Mouse (Mus musculus): ENCODE measurements around the gene Invs.

Gene Invs

DNA sequence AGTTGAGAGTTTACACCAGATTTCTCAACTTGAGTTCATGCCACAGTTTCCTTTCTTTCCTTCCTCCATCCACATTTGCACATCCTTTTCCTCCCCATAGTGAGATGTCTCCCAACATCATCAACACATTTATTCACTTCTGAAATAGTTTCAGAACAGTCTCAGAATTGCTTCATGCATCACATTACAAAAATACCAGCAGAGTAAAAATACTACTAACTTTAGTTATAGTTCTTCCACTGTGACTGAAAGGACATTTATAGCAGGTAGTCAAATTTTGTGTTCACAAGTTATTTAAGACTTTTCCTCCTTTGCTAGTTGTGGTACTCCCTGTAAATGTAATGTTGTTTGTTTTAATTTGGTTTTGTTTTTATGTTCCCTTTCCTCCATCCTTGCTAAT, 47.6 kb downstream of the Invs start:
- no peak for DNase-seq (ENCODE audit: low spot score)

DNA sequence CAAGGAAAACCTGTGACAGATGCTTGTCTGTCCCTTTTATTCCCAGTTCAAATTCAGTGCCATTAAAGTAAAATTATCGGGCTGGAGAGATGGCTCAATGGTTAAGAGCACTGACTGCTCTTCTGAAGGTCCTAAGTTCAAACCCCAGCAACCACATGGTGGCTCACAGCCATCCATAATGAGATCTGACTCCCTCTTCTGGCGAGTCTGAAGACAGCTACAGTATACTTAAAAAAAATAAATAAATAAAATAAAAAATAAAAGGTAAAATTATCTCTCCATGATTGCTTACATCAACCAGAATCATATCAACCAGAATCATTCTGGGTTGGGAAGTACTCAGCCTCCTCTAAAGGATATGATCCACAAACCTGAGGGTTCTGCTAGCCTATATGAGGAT, 48.5 kb downstream of the Invs start:
- no peak for DNase-seq (ENCODE audit: low spot score)

DNA sequence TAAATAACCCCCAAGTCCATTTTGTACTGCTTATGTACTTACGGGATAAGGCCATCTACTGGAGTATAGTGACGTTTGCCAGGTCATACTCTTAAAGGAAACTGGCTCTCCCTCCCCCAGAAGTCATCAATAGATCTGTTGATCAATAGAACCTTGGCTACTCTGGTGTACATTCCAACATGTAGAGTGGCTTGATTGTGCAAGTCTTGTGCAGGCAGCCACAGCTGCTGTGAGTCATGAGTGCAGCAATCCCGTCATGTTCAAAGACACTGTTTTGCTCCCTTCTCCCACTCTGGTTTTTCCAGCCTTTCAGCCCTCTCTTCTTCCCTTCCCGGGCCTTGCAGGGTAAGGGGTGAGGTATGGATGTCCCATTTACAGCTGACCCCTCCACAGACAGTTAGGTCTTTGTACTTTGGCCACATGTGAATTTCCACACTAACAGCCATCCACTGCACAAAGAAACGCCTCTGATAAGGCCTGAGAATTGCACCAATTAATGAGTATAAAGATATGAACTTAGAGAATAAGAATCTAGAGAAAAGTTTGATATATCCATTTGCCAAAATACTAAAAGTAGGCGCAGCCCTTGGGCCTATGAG, 53.0 kb downstream of the Invs start:
- no peak for DNase-seq (ENCODE audit: low spot score)

DNA sequence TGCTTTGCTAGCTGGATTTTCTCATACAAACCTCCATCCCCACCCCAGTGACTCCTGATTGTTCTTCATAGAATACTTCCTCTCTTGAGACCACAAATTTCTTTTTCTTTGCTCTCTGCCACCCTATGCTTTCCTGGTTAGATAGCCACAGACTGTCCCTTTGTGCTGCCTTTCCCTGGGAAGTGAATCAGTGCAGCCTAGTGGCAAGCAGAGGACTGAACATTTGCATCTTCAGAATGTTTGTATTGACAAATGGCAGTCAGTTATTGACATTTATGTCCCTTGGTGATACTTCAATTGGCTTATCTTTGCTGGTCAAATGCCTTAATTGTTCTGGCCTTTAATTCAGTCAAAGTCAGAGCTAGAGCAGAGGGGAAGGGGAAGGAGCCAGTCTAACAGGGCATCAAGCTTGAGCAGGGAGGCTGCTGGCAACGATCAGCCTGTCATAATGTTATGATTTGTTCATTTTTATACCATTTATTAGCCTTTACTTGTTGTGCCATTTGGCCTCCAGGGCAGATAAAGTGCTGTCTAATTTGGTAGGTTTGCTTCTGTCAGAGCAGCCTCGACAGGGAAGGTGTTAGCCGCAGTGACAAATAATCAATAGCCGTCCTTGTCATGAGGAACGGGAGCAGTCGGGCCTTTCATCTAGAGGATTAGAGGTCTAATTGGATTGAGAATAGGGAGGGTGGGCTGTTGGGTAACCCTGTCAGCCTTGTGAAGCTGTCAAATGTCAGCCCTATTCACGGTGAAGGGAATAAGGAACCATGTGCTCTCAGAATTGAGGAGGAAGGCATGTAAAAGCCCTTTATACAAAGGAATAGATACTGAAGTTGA, 55.6 kb downstream of the Invs start:
- no peak for DNase-seq (ENCODE audit: low spot score)

DNA sequence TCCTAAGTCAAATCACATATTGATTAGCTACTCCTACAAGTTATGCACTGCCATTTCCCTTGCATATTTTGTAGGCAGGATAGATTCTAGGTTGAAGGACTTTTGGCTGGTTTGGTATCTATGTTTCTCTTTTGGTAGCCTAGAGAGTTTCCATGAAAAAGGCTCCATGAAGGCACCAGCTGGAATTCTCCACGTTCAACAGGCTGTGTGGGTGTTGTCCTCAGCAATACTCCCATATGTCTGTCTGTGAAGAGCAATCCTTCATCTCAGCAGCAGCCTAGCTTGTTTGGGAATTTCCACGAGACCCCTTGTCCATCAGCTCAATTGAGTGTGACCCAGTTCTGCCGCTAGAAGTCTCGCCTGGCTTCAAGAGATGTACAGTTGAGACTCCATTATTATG, 63.1 kb downstream of the Invs start:
- DNase-seq (ENCODE audit: low spot score) = no peak

DNA sequence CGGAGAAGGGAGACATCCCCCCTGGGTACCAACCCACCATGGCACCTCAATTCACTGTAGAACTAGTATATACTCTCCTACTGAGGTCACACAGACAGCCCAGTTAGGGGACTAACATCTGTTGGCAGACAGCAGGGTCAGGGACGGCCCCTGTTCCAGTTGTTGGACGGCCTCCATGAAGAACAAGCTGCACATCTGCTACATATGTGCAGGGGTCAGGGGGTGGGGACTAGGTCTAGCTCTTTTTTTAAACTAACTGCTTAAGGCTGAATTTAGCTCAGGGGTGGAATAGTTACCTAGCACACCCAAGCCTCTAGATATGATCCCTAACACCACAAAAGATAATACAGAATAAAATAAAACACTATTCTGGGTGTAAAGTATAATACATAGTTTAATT, 82.8 kb downstream of the Invs start:
- DNase-seq (ENCODE audit: low spot score) = no peak

DNA sequence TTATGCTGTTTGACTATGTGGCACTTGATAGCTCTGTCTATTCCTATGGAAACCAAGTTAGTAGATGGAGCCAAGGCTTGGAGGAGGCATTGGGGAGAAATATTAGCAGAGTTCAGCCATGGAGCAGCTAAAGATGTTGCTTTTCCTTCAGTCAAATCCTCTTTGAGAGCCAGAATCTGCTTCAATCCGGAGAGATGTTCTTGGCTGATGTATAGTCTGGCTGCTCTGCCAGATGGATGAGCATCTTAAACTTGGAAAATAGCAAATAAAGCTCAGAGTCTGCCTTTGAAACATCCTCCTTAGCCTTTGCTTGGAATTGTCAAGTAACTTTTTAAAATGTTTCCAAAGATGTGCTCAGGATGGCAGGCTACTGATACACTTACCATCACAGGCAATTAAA, 91.5 kb downstream of the Invs start:
- DNase-seq (ENCODE audit: low spot score) = no peak

DNA sequence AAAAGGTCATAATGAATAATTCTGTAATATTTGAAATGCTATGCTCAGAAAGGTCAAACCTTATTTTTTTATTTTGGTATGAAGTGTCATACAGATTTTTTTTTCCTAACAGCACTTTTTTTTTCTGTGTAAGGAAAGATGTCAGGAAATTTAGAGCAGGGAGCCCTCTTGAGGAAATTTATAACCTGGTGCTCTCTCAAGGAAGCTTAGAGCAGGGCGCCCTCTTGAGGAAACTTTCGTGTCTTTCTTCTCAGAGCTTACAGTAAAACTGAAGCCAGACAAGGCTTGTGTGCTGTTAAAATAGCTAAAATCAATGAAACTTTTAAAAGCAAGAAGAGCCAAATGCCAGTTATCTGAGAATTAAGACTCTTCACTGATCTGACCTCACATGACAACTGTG, 101.4 kb downstream of the Invs start:
- DNase-seq (ENCODE audit: low spot score) = peak; percentile 80

DNA sequence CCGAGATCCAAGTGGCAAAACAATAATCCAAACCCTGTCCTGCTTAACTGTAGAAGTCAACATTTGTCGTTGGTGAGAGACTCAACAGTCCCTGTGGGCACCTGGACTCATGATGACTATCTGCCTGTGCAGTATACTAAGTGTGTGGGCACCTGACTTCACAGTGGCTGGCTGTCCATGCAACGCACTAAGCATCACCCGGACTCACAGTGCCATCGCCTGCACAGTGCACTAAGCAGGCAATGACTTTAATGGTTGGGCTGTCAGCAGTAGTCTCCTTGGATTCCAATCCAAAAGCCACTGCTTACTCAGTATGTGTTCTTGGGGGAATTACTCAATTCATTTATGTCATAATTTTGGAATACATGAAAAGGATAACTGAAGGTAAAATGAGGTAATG, 102.9 kb downstream of the Invs start:
- no peak for DNase-seq (ENCODE audit: low spot score)

DNA sequence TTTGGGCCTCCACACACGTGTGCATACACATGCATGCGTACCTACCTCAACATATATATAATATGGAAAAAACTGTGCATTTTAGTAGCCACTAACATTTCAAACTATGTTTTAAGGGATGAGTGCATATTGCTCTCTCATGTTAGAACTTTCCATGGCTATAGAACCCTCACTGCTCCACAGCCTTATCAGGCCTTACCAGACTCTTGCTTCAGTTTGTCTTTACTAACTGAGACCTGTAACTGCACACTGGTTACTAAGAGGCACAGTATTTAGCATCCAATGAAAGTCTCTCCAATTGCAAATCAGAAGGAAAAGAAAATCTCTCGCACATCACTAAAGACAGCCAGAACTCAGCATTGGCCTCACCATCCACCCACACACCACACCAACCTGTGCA, 117.4 kb downstream of the Invs start:
- no peak for DNase-seq (ENCODE audit: low spot score)

DNA sequence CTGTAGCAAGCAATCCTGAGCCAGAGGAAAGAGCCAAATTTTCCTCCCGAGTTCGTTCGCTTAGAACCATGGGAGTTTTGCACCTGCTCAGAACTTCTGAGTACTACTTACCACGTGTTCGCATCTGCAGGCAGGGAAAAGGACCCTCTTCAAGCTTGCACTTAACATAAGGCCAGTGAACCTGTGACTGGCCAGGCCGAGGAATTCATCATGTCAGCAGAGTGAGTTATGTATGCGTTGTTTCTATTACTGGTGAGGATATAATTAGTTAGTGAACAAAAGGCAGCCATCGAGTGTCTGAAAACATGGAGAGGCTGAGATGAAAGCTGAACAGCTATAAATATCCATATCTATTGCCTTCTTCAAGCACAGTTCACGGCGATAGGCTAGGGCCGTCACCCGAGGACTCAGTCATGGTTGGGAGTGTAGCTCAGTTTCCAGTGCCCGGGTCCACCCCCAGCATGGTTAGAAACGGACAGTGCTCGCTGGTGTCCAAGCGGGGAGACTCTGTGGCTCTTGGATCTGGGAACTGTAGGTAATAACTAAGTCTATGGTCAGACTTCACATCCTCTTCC, 123.6 kb downstream of the Invs start:
- DNase-seq (ENCODE audit: low spot score) = no peak

DNA sequence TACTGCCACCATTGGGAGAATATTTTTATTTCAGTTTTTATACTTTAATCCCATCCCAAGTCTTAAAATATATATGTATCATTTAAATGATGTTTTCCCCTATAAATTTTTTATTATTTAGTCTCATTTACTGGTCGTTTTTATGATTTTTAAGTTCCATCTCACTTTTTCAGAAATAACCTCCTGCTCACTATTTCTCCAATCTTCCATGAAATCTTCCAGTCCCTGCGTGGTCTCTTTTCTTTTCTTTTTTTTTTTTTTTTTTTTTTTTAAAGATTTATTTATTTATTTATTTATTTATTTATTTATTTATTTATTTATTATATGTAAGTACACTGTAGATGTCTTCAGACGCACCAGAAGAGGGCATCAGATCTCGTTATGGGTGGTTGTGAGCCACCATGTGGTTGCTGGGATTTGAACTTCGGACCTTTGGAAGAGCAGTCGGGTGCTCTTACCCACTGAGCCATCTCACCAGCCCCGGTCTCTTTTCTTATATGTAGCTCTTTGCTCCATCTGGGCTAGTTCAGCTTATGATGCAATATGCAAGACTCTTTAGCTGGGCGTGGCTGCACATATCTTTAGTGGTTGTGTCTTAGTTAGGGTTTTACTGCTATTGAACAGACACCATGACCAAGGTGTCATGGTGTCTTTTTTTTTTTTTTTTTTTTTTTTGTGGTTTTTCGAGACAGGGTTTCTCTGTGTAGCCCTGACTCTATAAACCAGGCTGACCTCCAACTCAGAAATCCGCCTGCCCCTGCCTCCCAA, 126.3 kb downstream of the Invs start:
- DNase-seq (ENCODE audit: low spot score) = peak; percentile 10

DNA sequence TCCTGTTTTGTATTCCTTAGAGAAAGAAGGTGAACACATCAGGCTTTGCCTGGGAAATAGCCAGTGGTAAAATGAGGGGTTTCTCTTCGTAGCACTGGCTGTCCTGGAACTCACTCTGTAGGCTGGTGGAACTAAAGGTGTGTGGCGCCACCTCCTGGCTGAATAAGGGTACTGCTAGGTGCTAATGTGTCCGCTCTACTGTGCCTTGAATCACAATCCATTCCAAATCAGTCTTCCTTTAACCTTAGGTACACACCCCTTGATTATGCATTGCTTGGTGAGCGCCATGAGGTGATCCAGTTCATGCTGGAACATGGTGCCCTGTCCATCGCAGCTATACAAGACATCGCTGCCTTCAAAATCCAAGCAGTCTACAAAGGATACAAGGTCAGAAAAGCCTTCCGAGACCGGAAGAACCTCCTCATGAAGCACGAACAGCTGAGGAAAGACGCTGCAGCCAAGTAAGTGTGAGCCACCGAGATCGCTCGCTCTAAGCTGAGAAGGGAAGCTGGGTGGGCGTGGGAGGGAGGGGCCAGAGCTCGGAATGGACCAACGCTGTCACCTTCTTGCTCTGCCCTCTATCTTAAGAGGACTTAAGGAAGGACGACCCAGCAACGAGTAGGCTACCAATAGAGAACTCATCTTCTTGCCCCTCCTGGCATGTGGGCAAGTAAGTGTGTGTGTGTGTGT, 127.9 kb downstream of the Invs start:
- DNase-seq (ENCODE audit: low spot score) = peak; percentile 34

DNA sequence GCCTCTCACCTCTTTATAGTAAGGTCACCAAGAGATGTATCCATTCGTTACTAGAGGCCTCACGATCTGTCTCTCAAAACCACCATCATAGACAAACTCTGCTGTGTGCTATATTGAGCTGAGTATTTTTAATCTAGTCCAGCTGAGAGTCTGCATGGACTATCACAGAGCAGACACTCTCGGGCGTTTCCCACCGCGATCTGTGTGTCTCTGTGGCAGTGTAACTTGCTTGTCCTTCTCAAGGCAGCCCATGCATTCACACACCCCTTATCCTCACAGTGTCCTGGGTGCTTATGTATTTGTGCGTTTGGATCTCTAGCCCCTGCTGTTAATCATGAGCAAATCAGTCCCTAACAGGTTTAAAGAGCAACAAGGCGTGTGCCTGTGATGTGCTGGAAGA, 133.9 kb downstream of the Invs start:
- no peak for DNase-seq (ENCODE audit: low spot score)

DNA sequence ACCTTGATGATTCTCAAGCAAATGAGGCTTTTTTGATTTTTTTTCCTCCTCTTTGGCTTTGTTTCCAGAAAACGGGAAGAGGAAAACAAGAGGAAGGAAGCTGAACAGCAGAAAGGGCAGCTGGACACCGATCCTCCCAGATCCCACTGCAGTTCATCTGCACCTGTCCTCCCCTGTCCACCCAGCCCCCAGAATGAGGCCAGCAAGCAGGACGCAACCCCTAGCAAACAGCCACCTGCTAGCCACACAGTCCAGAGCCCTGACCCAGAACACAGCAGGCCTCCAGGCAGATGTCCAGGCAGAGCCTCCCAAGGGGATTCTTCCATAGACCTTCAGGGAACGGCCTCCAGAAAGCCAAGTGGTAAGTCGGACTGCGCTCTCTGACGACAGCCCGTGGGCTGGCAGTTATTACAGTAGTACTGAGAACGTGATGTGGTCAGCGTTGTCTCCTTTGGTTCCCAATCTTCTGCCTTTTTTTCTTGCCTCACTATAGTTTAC, 136.3 kb downstream of the Invs start:
- DNase-seq (ENCODE audit: low spot score) = peak; percentile 74

DNA sequence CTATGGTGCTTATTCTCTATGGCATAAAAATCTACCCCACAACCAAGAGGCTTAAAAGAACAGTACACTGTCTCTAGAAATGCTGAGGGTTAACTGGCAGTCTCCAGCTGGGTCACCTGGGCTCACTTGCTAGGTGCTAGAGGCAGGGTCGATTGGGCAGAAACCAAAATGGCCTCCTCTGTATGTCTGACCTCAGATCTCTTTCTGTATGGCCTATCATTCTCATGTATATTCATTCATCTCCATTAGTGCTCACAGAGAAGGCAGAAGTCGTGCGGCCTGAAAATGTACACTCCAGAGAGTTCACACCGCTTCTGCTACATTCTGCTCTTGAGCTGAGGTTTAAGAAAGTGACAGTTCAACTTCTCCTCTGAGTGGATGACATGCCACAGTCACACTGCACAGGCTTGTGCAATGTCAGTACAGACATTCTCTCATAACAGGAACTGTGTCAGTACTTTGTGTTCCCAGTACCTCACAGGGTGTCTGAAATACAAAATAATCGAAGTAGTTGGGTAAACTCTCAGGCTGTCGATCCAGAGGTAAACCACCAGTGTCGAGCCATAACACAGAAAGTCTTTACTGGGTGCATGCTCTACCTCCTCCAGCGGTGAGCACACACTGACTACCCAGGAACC, 139.4 kb downstream of the Invs start:
- no peak for DNase-seq (ENCODE audit: low spot score)

DNA sequence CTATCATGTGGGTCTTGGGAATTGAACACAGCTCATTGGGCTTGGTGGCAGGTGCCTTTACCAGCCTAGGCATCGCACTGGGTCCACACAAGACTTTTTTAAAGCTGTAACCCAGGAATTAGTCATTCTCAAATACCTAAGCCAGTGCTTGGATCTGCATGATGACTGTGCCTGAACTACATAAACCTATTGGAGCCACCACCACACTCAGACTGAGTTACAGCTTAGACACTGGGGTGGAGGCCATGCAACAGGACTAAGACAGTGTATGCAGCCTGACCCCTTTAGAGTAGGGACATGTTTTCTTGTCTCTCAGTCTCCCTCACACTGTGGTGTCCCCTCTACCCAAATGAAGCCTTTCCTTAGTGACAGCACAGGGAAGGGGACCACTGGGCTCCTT, 143.1 kb downstream of the Invs start:
- DNase-seq (ENCODE audit: low spot score) = no peak

DNA sequence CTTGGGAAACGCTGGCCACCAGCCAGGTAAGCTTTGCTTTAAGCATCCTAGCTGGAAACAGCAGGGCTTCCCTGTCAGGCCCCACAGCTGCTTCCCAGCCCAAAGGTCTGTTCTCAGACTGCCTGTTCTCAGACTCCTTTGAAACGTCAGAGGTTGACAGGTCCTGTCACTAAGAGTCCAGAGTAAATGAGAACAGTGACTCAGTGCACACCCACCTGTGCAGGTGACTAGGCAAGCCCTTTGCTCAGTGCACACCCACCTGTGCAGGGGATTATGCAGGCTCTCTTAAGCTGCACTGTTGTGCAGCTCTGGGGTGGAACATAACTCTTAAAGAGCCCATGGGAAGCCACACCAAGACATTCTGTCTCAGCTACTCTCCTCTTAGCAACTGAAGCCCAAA, 144.2 kb downstream of the Invs start:
- DNase-seq (ENCODE audit: low spot score) = no peak

DNA sequence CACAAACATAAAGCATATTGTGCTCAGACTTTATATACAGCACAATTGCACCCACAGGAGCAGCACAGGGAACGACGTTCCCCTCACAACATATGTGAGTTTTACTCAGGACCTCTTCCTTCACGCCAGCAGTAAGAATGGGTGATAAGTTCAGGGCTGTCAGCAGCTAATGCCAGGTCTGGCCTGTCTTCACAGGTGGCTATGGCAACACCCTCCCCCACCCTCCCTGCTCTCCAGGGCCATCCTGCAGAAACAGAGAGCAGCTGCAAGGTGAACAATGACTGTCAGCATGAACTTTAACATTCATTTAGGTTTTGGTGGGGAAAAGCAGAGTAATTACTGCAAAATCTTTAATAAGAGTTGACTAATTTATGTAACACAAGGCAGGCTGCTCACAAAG, 147.9 kb downstream of the Invs start:
- DNase-seq (ENCODE audit: low spot score) = no peak

DNA sequence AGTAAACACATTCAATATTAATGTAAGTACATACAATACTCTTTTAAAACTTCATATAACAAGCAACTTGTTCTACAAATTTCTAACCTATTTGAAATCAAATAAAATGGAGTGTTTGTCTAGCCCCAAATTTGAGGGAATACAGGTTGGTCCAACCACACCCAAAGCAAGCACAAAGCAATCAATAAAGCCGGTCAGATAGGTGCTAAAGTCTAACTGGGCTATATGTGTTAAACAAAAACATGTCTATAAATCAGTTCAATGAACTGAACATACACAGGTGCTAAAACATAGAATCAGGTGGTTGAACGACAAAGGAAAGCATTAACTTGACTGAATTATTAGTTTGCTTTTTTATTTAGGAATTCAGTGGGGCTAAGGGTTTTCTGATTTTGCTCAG, 148.5 kb downstream of the Invs start:
- no peak for DNase-seq (ENCODE audit: low spot score)

DNA sequence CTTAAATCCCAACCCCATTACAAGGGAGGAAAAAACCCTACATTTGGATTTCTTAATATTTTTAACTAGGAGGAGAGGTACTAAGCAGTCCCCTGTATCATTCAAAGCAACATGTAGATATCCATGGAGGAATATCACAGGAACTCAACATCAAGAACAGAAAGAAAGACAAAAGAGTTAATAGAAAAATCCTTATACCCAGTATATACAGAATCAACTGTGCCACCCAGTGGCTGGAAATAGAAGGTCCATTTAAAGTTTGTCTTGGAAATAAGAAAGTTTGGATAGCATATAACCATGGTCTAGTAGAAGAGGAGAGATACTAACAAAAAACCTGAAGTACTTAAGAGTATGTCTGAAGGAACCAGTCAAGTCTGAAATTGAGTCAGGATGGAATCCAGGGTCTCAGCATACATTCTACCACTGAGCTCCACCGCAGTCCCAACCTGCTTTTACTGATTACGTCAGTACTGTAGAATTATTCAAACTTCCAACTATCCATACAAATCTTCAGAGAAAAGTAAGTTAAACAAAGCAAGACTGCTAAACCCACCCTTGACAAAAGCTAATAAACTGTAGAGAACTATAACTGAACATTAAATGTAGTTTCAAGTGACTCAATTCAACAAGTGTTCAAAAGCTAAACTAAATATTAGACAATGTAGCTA, 174.7 kb downstream of the Invs start:
- DNase-seq (ENCODE audit: low spot score) = no peak
